Mouse (Mus musculus) testis, adult 2 months (tissue): ENCODE data around the gene Eddm3b.

Experiments
- CTCF ChIP-seq: fragments of 200-500 bp; IDR thresholded peaks from 2 replicates; pipeline ENCODE4 v1.5.1; 2012; ENCODE audit warnings: low read depth, mild to moderate bottlenecking, inconsistent platforms, low read length, moderate library complexity; ENCODE audit not compliant: control insufficient read depth, insufficient read depth, insufficient replicate concordance
- POLR2A ChIP-seq: fragments of 200-500 bp; IDR thresholded peaks from 2 replicates; pipeline ENCODE4 v1.6.1; 2012; ENCODE audit warnings: low read depth, mild to moderate bottlenecking, inconsistent platforms, low read length, moderate library complexity; ENCODE audit not compliant: control insufficient read depth

DNA sequence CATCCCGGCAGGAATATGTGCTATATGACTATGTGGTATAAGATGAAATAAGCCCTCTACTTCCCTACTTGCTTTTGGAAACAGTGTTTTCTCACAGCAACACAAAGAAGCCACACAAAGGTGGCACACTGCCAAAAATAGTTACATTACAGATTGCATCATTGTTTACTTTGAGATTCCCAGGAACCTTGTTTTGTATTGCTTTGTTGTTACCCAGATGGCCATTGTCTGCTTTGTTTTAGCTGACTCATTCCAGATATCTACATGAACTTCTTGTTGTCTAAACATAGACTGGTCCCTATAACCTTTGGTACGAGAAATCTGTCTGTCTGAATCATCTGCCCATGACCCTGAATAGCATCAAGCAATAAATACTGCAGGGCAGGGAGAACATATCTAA, 26.1 kb downstream of the Eddm3b start:
- no peak for TF ChIP-seq CTCF
- no peak for TF ChIP-seq POLR2A
